Mouse (Mus musculus): ENCODE results near the gene Notum.
"Not testable (repeated sequence)": the region's sequence is repeated elsewhere in the genome, so short reads cannot be mapped to it uniquely, and the experiment has no call there.

Notum gene

DNA sequence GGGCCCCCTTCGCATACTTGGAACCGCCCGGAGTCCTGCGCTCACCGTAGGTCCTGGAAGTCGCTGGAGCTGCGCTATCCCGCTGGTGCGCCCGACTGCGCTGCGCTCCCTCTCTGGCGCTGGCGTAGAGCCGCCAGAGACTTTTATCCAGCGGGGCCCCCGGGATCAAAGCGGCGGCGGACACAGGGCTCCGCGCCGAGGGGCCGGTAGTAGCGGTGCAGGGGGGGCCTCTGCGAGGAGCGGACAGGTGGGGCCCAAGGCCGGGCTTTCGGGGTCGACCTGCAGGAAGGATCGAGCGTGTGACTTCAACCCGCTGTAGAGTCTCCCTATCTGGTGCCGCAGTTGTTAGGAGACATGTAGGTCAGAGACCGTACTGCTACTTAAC lies at the start of gene Notum:
Gene Notum (minus strand): TSS at position 100 of the 385 bp plus-strand sequence.
- DNase-seq (ENCODE audit: low read depth) = no peak

DNA sequence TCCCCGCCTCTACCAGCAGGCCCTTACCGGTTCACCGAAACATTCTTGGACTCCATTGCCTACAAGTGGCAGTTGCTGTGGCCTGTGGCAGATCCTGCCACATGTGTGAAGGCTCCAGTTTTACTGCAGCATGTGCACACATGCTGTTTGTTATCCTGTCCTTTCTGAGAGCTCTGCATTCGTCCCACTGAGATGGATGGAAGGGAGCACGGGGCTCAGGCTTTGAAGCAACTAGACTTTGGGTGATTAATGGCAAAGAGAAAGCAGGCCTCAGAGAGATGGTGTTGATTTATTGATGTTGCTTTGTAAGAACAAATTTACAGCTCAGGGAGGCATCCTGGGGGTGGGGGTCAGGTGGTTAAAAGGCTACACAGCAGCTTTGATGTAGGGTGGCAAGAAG lies 49.7 kb upstream of the Notum start:
- no peak for DNase-seq (ENCODE audit: low read depth)

DNA sequence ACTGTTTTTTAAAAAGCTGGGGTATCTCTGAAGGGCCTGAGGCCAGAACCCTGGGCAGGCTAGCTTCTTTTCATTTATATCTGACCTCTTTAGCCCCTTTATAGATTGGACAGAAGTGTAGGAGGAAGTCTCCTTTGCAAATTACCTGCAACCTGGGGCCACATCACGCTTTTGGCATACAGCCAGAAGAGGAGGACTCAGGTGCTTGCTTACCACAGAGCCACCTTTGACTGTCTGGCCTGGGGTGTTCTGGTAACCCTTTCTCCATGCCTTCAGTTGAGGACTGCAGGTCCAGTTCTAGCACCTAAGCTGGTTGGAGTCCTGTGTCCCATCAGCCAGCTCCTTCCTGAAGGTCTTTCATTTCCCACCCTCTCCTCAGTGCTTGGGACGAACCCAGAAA lies 48.6 kb upstream of the Notum start:
- DNase-seq (ENCODE audit: low read depth) = no peak

DNA sequence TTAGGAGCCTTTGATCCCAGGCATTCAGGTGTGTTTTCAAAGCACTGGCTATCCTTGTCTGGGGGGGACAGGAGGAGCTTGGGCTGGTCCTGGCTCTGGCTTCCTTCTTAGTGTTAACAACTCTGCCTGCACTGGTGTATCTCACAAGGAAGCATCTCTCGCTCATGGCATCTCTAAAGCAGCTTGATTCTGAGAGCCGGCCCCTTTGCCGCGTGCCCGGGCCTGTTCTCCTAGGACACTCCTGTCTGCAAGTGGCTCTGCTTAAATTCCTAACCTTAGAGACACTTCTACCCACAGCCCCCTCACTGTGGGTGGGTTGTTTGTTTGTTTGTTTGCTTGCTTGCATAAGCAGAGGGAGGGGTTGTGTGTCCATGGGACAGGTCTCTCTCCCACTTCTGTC lies 47.0 kb upstream of the Notum start:
- no peak for DNase-seq (ENCODE audit: low read depth)

DNA sequence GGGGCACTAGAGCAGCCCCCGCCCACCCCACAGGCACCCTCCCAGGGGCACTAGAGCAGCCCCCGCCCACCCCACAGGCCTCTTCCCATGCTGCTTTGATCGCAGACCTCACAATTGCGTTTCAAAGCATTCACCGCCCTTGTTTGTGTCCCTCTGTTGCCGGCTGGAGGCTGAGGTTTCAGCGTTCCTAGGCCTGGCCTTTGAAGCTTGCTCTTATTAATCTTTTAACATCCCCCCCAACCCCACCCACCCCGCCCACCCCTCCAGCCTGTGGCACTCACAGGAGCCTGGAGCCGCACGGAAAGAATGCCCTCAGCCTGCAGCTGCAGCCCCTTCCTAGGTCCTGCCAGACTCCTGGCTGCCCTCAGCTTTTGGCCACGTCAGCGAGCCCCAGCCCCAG lies 46.2 kb upstream of the Notum start:
- DNase-seq (ENCODE audit: low read depth) = no peak

DNA sequence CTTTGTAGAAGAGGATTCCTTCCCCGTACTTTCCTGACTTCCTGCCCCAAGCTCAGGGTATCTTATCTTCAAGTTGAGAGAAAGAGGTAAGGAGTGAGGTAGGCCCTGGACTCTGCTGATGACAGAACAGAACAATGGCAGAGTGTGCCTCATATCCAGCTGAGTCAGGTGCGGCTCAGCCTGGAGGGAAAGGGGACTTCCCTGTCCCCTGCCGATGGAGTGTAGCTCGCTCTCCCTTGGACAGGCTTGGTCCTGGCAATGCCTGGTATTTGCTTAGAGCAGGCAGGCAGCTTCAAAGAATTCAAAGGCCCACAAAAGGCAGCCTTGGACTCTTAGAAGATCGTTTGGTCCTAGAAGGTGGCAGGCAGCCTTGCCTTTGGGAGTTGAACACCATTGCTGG lies 45.1 kb upstream of the Notum start:
- DNase-seq (ENCODE audit: low read depth) = no peak

GRCm38 (mm10) chr11:120704486-120705325 lies 43.7 kb upstream of the Notum start:
- DNase-seq (ENCODE audit: low read depth) = no peak

DNA sequence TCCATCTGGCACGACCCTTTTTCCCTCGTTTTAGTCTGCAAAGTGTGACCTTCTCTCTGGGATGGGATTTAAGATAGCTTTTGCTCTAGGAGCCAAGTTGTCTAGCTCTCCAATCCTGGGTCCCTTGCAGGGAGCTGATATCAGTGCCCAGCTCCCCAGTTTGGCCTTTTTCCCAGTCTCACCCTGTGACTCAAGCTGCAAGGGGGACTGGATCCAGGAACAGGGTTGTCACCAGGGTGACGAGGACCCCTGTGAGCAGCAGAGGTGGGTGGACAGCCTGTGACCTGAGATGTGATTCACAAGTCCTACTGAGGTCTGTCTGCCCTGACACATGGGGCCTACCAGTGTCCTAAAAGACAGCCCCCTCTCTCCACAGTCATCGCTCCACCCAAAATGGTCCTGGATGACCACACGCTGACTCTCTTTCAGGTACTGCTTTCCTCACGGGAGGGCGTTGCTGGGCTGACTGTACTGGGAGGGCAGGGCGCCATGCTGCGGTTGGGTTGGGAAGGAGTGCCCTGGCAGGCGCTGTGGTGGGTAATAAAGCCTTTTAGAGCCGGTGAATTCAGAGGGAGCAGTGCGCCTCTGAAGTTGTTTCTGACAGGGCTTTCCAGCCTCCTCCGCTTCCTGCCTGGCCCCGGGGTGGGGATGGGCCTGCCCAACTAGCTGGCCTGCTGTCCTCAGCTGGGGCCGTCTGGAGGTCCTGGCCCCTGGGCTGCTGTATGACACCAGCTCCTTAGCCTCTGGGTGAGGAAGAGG lies 42.9 kb upstream of the Notum start:
- no peak for DNase-seq (ENCODE audit: low read depth)

GRCm38 (mm10) chr11:120697741-120698140 lies 36.8 kb upstream of the Notum start:
- no peak for DNase-seq (ENCODE audit: low read depth)

DNA sequence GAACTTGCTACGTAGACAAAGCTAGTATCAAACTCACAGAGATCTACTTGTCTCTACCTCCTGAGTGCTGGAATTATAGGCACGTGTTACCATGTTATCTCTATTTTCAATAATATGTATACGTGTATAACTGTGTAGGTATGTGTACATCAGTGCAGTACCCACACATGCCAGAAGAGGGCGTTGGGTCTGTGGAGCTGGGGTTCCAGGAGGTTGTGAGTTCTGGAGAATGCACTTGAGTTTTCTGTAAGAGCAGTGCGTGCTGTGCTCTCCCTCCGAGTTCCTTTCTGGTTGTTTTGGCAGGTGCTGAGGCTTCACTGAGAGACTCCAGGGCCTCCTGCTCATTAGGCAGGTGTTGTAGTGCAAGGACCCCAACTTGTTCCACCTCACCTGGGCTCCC lies 35.6 kb upstream of the Notum start:
- no peak for DNase-seq (ENCODE audit: low read depth)

DNA sequence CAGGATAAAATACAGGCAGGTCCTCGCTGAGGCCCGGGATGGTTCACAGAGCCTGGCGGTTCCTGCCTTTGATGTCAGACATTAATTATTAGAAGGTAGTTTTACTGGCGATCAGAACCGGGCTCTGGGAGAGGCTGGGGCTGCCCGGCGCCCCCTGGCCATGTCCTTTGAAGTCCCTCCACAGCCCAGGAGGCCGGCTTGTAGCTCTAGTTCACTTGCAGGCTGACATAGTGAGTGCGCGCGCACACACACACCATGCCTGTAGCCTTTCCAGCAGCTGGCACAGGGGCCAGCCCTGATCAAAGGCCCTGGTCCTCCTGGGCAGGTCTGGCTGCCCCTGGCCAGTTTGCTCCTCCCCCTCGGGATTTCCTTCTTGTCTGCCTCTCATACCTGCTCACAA lies 34.7 kb upstream of the Notum start:
- no peak for DNase-seq (ENCODE audit: low read depth)

GRCm38 (mm10) chr11:120695184-120695583 lies 34.2 kb upstream of the Notum start:
- no peak for DNase-seq (ENCODE audit: low read depth)

- no peak for DNase-seq (ENCODE audit: low read depth)
Observed at GRCm38 (mm10) chr11:120693461-120693860, 32.5 kb upstream of the Notum start.

- DNase-seq (ENCODE audit: low read depth) = no peak
Observed at GRCm38 (mm10) chr11:120692471-120693011, 31.6 kb upstream of the Notum start.

DNA sequence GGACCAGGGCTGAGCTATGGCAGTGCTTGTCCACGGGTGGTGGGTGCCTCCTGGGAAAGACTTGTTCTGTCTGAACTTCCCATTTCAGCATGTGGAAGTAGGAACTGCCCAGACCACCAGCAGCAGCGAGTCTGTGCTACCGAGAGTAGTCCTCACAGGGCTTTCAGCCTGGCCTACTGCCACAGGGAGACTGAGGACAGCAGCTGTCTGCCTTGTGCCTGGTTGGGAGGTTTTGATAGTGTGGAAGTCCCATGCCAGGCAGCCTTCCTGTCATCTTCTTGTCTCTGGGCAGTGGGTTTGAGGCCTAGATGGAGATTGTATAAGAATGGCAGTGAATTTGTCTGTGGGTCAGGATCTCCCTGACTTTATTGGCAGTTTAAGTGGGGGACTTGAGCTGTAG lies 28.4 kb upstream of the Notum start:
- DNase-seq (ENCODE audit: low read depth) = no peak

DNA sequence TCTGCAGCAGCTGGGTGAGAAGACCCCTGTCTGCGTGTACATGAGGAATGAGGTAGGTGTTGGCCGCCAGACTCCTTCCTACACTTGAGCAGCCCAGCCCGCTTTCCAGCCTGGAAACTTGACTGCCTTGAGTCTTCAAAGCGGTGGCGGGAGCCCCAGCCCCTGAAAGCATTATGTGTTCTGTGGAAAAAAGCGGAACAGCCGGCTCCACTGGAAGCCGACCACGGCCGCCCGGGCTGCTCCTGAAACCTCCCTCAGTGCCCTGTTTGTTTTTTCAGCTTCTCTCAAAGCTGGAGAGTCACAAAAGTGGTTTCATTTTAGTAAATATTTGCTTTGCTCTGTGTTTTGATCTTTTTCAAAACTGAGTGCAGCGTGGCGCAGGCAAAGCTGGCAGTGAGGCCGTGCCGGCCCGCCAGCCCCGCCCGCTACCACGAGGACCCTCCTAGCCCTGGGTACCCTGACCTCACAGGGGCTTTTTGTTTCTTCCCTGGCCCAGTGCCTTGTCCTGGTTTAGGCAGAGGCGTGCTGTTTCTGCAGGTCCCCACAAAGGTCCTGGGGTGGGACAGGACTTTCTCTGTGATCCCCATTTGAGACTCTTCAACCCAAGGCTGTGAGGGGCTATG lies 25.8 kb upstream of the Notum start:
- no peak for DNase-seq (ENCODE audit: low read depth)

DNA sequence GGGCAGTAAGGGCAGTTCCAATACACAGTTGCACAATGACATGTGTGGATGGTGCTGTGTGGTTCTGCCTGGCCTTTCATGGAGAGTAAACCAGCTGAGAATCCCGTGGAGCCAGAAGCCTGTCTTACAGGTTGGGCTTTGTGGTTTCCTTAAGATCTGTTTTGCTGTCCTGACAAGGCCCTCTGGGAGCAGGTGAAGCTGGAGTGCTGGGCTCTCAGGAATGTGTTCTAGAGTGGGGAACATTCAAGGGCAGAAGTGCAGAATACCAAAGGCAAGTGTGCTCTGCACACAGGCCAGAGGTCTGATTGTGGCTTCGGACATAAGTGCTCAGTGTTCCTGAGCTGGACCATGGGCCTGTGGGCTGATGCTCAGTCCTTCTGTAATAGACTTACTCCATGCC lies 23.7 kb upstream of the Notum start:
- DNase-seq (ENCODE audit: low read depth) = no peak

DNA sequence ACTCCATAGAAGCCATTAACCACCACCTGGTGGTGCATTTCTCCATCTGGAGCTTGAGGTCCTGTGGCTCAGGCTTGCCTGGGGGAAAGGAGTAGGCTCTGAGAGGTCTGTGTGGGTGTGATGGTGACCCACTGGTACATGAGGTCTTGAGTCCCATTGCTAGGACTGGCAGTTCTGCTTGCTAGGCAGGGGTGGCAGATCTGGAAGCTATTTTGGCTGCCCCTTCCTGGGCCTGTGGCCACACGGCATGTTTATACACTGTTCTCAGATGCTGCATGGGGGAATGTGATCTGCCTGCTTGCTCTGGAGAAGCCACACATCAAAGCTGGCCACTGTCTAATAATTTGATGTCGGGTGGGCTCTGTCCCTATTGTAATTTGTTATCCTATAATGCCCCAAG lies 23.1 kb upstream of the Notum start:
- DNase-seq (ENCODE audit: low read depth) = no peak

DNA sequence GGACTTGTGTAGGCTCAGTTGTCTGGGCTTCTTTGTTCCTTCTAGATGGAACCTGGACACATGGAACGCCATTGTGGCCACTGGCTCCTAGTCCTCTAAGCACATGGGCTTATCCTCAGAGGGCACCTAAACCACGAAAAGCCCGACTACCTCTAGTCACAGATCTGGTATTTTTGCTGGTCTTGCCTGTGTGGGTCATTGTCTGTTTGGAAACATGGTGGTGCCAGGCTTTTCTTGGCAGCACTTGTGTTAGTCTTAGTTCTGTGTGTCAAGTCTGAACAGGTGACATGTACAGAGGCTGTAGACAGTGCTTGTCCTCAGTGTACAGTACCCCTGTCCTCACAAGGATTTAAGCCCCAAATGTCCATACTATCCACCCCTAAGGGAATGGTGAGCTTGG lies 22.6 kb upstream of the Notum start:
- no peak for DNase-seq (ENCODE audit: low read depth)

DNA sequence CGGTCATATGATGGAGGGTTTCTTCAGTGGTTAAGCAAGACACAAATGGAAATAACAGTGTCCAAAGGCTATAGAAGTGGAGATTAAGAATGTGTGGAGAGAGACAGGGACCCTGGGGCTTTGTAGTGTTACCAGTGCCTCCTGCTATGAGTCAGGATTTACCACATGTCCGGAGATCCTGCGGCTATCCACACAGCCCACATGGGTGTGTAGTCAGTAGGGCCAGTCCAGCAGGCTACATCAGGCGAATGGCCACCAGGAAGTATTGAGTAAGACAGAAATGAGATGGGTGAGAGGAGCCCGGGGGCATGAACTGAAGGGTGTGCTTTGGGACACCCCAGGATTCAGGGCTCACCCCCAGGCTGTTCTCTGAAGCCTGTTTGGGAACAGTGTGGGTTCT lies 21.7 kb upstream of the Notum start:
- no peak for DNase-seq (ENCODE audit: low read depth)

GRCm38 (mm10) chr11:120679909-120680308 lies 18.9 kb upstream of the Notum start:
- no peak for DNase-seq (ENCODE audit: low read depth)

DNA sequence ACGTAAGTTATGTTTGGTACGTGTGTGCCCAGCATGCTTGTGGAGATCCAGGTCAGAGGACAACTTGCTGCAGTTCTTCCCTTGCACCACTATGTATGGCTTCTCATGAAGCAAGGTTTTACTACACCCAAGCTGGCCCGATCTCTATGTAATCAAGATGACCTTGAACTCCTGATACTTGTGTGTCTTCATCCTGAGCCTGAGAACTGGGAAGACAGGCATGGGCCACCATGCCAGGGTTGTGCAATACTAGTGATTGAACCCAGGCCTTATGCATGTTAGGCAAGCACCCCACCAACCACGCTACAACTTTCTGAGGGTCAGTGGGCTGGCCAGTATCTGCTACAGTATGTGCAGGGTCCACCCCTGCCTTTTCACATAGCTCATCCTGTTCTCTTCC lies 16.0 kb upstream of the Notum start:
- no peak for DNase-seq (ENCODE audit: low read depth)

DNA sequence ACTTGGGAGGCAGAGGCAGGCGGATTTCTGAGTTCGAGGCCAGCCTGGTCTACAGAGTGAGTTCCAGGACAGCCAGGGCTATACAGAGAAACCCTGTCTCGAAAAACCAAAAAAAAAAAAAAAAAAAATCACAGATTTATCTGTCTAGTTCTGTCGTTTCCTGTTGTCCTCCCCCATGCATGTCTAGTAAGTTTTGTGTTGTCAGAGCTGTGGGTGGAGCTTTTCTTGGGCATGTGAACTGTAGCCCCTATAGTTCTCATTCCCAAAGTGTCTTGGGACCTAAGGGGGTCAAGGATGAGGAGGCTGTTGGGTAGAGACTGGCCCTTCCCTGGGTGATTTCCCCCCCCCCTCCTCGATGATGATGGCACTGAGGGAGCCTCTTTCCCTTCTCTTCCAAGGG lies 14.9 kb upstream of the Notum start:
- not testable (repeated sequence) for DNase-seq (ENCODE audit: low read depth)

All from c-Kit-positive CD71-negative TER-119-negative erythroid progenitor cells, embryonic 14.5 days (primary cell).